Mouse (Mus musculus): Measurements from ENCODE around the gene C1qb. TPM values are rescaled to one million over a fixed set of nuclear protein-coding genes. Genes with fewer than 3 reads are reported as not detected.

Gene C1qb
- polyA plus RNA-seq, 1 experiment from 2014 or later: not detected

GRCm38 (mm10) chr4:136911804-136912203 lies 25.8 kb upstream of the C1qb start:
- H3K27me3 ChIP-seq: peaks cover 22% of the 10 kb centered on the region
- no peak for ATAC-seq
- ChIA-PET CTCF (no interaction called here), POLR2A (interaction anchor here (0.6 kb wide), 1 partner anchor 87 kb away, joined by 6 read pairs; no protein-coding TSS in a partner anchor)
- DNase-seq (ENCODE audit: low read depth, low spot score): no peak
- TF ChIP-seq CTCF (IDR thresholded peaks at IDR 0.05): no peak
- in situ Hi-C loops (cut with MboI; ENCODE audit: low pct_unique_long_range_greater_than_20kb): no loop called here

GRCm38 (mm10) chr4:136911211-136911646 lies 25.2 kb upstream of the C1qb start:
- peaks cover 22% of the 10 kb centered on the region for H3K27me3 ChIP-seq
- in situ Hi-C loops (cut with MboI; ENCODE audit: low pct_unique_long_range_greater_than_20kb): no loop called here
- CTCF ChIA-PET: no interaction called here
- TF ChIP-seq CTCF (IDR thresholded peaks at IDR 0.05): no peak
- POLR2A ChIA-PET: no interaction called here
- ATAC-seq (no peak), DNase-seq (ENCODE audit: low read depth, low spot score) (no peak)

- DNase-seq (ENCODE audit: low read depth, low spot score) (no peak), ATAC-seq (no peak)
- POLR2A ChIA-PET: no interaction called here
- H3K27me3 ChIP-seq: peaks cover 22% of the 10 kb centered on the region
- no peak for TF ChIP-seq CTCF (IDR thresholded peaks at IDR 0.05)
- CTCF ChIA-PET: no interaction called here
- in situ Hi-C loops (cut with MboI; ENCODE audit: low pct_unique_long_range_greater_than_20kb): loop anchor here (5.0 kb wide), 1 partner anchor 164 kb away; no protein-coding TSS in a partner anchor
Measured at GRCm38 (mm10) chr4:136907809-136908208, 21.8 kb upstream of the C1qb start.

GRCm38 (mm10) chr4:136907033-136907432 lies 21.0 kb upstream of the C1qb start:
- DNase-seq (ENCODE audit: low read depth, low spot score): peak; percentile 4
- no peak for ATAC-seq
- ChIA-PET POLR2A (no interaction called here), CTCF (no interaction called here)
- peaks cover 17% of the 10 kb centered on the region for H3K27me3 ChIP-seq
- in situ Hi-C loops (cut with MboI; ENCODE audit: low pct_unique_long_range_greater_than_20kb): loop anchor here (5.0 kb wide), 1 partner anchor 165 kb away; no protein-coding TSS in a partner anchor
- peak; percentile 85 for TF ChIP-seq CTCF (IDR thresholded peaks at IDR 0.05)

GRCm38 (mm10) chr4:136904767-136905539 lies 19.0 kb upstream of the C1qb start:
- ATAC-seq (no peak), DNase-seq (ENCODE audit: low read depth, low spot score) (no peak)
- in situ Hi-C loops (cut with MboI; ENCODE audit: low pct_unique_long_range_greater_than_20kb): loop anchor here (5.0 kb wide), 1 partner anchor 167 kb away; no protein-coding TSS in a partner anchor
- ChIA-PET POLR2A (no interaction called here), CTCF (no interaction called here)
- peaks cover 7% of the 10 kb centered on the region for H3K27me3 ChIP-seq
- TF ChIP-seq CTCF (IDR thresholded peaks at IDR 0.05): no peak

GRCm38 (mm10) chr4:136899154-136899553 lies 13.2 kb upstream of the C1qb start:
- no peak for ATAC-seq
- DNase-seq (ENCODE audit: low read depth, low spot score): no peak
- peaks cover 7% of the 10 kb centered on the region for H3K27me3 ChIP-seq
- in situ Hi-C loops (cut with MboI; ENCODE audit: low pct_unique_long_range_greater_than_20kb): loop anchor here (10.0 kb wide), 1 partner anchor 406 kb away; no protein-coding TSS in a partner anchor
- no peak for TF ChIP-seq CTCF (IDR thresholded peaks at IDR 0.05)
- CTCF ChIA-PET: no interaction called here
- POLR2A ChIA-PET: no interaction called here

GRCm38 (mm10) chr4:136898637-136899036 lies 12.7 kb upstream of the C1qb start, which contains the start of gene C1qa:
Gene C1qa, minus strand, starts transcription at chr4:136898803.
- peaks cover 7% of the 10 kb centered on the region for H3K27me3 ChIP-seq
- TF ChIP-seq CTCF (IDR thresholded peaks at IDR 0.05): no peak
- CTCF ChIA-PET: no interaction called here
- in situ Hi-C loops (cut with MboI; ENCODE audit: low pct_unique_long_range_greater_than_20kb): loop anchor here (10.0 kb wide), 1 partner anchor 406 kb away; no protein-coding TSS in a partner anchor
- no peak for DNase-seq (ENCODE audit: low read depth, low spot score)
- POLR2A ChIA-PET: no interaction called here
- ATAC-seq: no peak

GRCm38 (mm10) chr4:136898084-136898598 lies 12.2 kb upstream of the C1qb start:
- CTCF ChIA-PET: no interaction called here
- no peak for DNase-seq (ENCODE audit: low read depth, low spot score)
- in situ Hi-C loops (cut with MboI; ENCODE audit: low pct_unique_long_range_greater_than_20kb): loop anchor here (10.0 kb wide), 1 partner anchor 407 kb away; no protein-coding TSS in a partner anchor
- peaks cover 7% of the 10 kb centered on the region for H3K27me3 ChIP-seq
- TF ChIP-seq CTCF (IDR thresholded peaks at IDR 0.05): no peak
- POLR2A ChIA-PET: no interaction called here
- no peak for ATAC-seq

- in situ Hi-C loops (cut with MboI; ENCODE audit: low pct_unique_long_range_greater_than_20kb): loop anchor here (10.0 kb wide), 1 partner anchor 408 kb away; no protein-coding TSS in a partner anchor
- peaks cover 10% of the 10 kb centered on the region for H3K27me3 ChIP-seq
- DNase-seq (ENCODE audit: low read depth, low spot score): no peak
- TF ChIP-seq CTCF (IDR thresholded peaks at IDR 0.05): no peak
- no peak for ATAC-seq
- ChIA-PET POLR2A (no interaction called here), CTCF (no interaction called here)
Measured at GRCm38 (mm10) chr4:136896461-136896860, 10.5 kb upstream of the C1qb start.

GRCm38 (mm10) chr4:136895861-136896260 lies 9.9 kb upstream of the C1qb start:
- peaks cover 16% of the 10 kb centered on the region for H3K27me3 ChIP-seq
- ATAC-seq (no peak), DNase-seq (ENCODE audit: low read depth, low spot score) (no peak)
- ChIA-PET CTCF (no interaction called here), POLR2A (no interaction called here)
- in situ Hi-C loops (cut with MboI; ENCODE audit: low pct_unique_long_range_greater_than_20kb): loop anchor here (10.0 kb wide), 1 partner anchor 409 kb away; no protein-coding TSS in a partner anchor
- no peak for TF ChIP-seq CTCF (IDR thresholded peaks at IDR 0.05)

- ChIA-PET CTCF (no interaction called here), POLR2A (no interaction called here)
- in situ Hi-C loops (cut with MboI; ENCODE audit: low pct_unique_long_range_greater_than_20kb): loop anchor here (10.0 kb wide), 1 partner anchor 410 kb away; no protein-coding TSS in a partner anchor
- peaks cover 26% of the 10 kb centered on the region for H3K27me3 ChIP-seq
- DNase-seq (ENCODE audit: low read depth, low spot score) (no peak), ATAC-seq (no peak)
- TF ChIP-seq CTCF (IDR thresholded peaks at IDR 0.05): no peak
Measured at GRCm38 (mm10) chr4:136894821-136895220, 8.8 kb upstream of the C1qb start.

All from Patski (cell line).